8 mouse cellular contexts compared by ENCODE assay signal in genomic region chr9:51076979-51077315, GRCm38 (mm10). TPM values are rescaled to one million over a fixed set of nuclear protein-coding genes. Genes with fewer than 3 reads are reported as not detected.
DNase-seq lines count a peak whose midpoint lies in the region; ATAC-seq and TF ChIP-seq lines count a peak whose summit lies in the region.

Layn (minus strand) TSS chr9:51077094.

- no peaks in the 10 kb centered on the region for H3K9me3 ChIP-seq in embryonic facial prominence, embryonic 11.5 days (replicated peaks; ENCODE audit: control insufficient read depth, low read length)
- H3K9me3 ChIP-seq in midbrain, postnatal 0 days (ENCODE audit: low read length): no peaks in the 10 kb centered on the region

- no peak for ATAC-seq in cerebellum, adult (ENCODE audit: insufficient number of reproducible peaks, low FRiP score, low TSS enrichment)
- peak; percentile 95 for ATAC-seq in embryonic facial prominence, embryonic 11.5 days (replicated peaks; ENCODE audit: insufficient number of reproducible peaks, low FRiP score, low TSS enrichment, low read depth)
- peak; percentile 68 for ATAC-seq in midbrain, postnatal 0 days (ENCODE audit: low FRiP score)

- H3K27me3 ChIP-seq in embryonic facial prominence, embryonic 11.5 days (ENCODE audit: control insufficient read depth, insufficient read depth, low read length): no peaks in the 10 kb centered on the region
- no peaks in the 10 kb centered on the region for H3K27me3 ChIP-seq in liver, adult 2 months (ENCODE audit: control insufficient read depth, insufficient read depth, low read length)
- peaks cover 11% of the 10 kb centered on the region; the same call in 1 of the 2 replicates for H3K27me3 ChIP-seq in midbrain, postnatal 0 days (ENCODE audit: insufficient read depth, low read length)

- H3K4me3 ChIP-seq in embryonic facial prominence, embryonic 11.5 days (ENCODE audit: low read depth, low read length): peak within 1 kb of the TSS; percentile 44
- H3K4me3 ChIP-seq in liver, adult 2 months (ENCODE audit: insufficient read depth, low read depth, low read length): peak within 1 kb of the TSS; percentile 68
- H3K4me3 ChIP-seq in midbrain, postnatal 0 days (ENCODE audit: low read depth, low read length): peak within 1 kb of the TSS; percentile 33

- no peaks in the 10 kb centered on the region for H3K36me3 ChIP-seq in embryonic facial prominence, embryonic 11.5 days (replicated peaks; ENCODE audit: control insufficient read depth, insufficient read depth, low read depth, low read length)
- no peaks in the 10 kb centered on the region for H3K36me3 ChIP-seq in liver, adult 2 months (ENCODE audit: control insufficient read depth, insufficient read depth, low read length)
- no peaks in the 10 kb centered on the region for H3K36me3 ChIP-seq in midbrain, postnatal 0 days (ENCODE audit: insufficient read depth, low read length)

- peak; percentile 10 for DNase-seq in cerebellum, adult 11 months
- peak; percentile 90 for DNase-seq in embryonic facial prominence, embryonic 11.5 days (ENCODE audit: low spot score)
- peak; percentile 91 to 94 for DNase-seq in heart, adult 18-20 months
- DNase-seq in kidney, adult 11 months: peak; percentile 76
- DNase-seq in liver, adult 2 months (ENCODE audit: extremely low read depth, low read depth, low spot score): no peak
- peak; percentile 77 for DNase-seq in midbrain, postnatal 0 days (ENCODE audit: low spot score)
- peak; percentile 43 to 50 for DNase-seq in spleen, postnatal 36 days (ENCODE audit: low spot score in 2 of 2)

- peak within 1 kb of the TSS; percentile 55 for H3K9ac ChIP-seq in embryonic facial prominence, embryonic 11.5 days (replicated peaks; ENCODE audit: low read length)
- peak within 1 kb of the TSS; percentile 52 for H3K9ac ChIP-seq in liver, adult 2 months (ENCODE audit: low read depth, low read length)
- H3K9ac ChIP-seq in midbrain, postnatal 0 days (replicated peaks; ENCODE audit: low read length, poor library complexity, severe bottlenecking): 0 out of 2 replicates have a peak within 1 kb of the TSS, but pooled peaks have one; percentile 26

- no peaks in the 10 kb centered on the region for H3K4me1 ChIP-seq in embryonic facial prominence, embryonic 11.5 days (ENCODE audit: control insufficient read depth, insufficient read depth, low read length)
- H3K4me1 ChIP-seq in liver, adult 2 months (ENCODE audit: control insufficient read depth, insufficient read depth, low read length): no peaks in the 10 kb centered on the region
- H3K4me1 ChIP-seq in midbrain, postnatal 0 days (ENCODE audit: insufficient read depth, low read length): 0 out of 2 replicates have a peak, but pooled peaks cover 3% of the 10 kb centered on the region

- peak within 1 kb of the TSS; percentile 58 for H3K4me2 ChIP-seq in embryonic facial prominence, embryonic 11.5 days (ENCODE audit: low read depth, low read length)
- peak within 1 kb of the TSS; percentile 64 for H3K4me2 ChIP-seq in midbrain, postnatal 0 days (ENCODE audit: low read depth, low read length, poor library complexity, severe bottlenecking)

- H3K27ac ChIP-seq in embryonic facial prominence, embryonic 11.5 days (replicated peaks; ENCODE audit: low read depth, low read length): no peak within 1 kb of the TSS
- no peak within 1 kb of the TSS for H3K27ac ChIP-seq in liver, adult 2 months (replicated peaks; ENCODE audit: insufficient read depth, low read depth, low read length)
- no peak within 1 kb of the TSS for H3K27ac ChIP-seq in midbrain, postnatal 0 days (ENCODE audit: low read depth, low read length)

- no peaks in the 10 kb centered on the region for H3K79me2 ChIP-seq in liver, adult 2 months (ENCODE audit: control insufficient read depth, insufficient read depth, low read length)

- 0 out of 2 replicates have a peak, but pooled peaks have one; percentile 44 for TF ChIP-seq POLR2A in liver, adult 2 months (IDR thresholded peaks at IDR 0.05; ENCODE audit: extremely low read depth, insufficient read depth, low read length)

- TF ChIP-seq CTCF in liver, adult 2 months (IDR thresholded peaks at IDR 0.05; ENCODE audit: low read depth, low read length): no peak
- peak; percentile 20 for TF ChIP-seq CTCF in midbrain, postnatal 0 days (IDR thresholded peaks at IDR 0.05)

- WGBS in embryonic facial prominence, embryonic 11.5 days: 1% methylated on average over 14 of the region's 14 CpGs
- 3% methylated on average over 14 of the region's 14 CpGs for WGBS in liver, adult 2 months
- WGBS in midbrain, postnatal 0 days: 1% methylated on average over 14 of the region's 14 CpGs

RNA-seq across cellular contexts. Expression of gene Layn, which starts in this region (rescaled TPM):
- polyA plus RNA-seq in embryonic facial prominence, embryonic 11.5 days (2014; fragmentation: Nextera tagmentation; extraction: Ambion mirVana): 1.6 and 5.6 TPM in 2 replicates
- total RNA-seq in heart, adult 18-20 months (2021): 1 to 10 TPM; 5.5 to 5.9 TPM
- 0.87 and 1.4 TPM in 2 replicates for total RNA-seq in liver, adult 2 months (2014; rRNA removed)
- 0.25 and 0.55 TPM in 2 replicates for polyA plus RNA-seq in liver, adult 2 months (2012; rRNA removed)
- 0.85 and 2.2 TPM in 2 replicates for total RNA-seq in midbrain, postnatal 0 days (2014; rRNA removed)
- 1.3 and 1.8 TPM in 2 replicates for polyA plus RNA-seq in midbrain, postnatal 0 days (2015; fragmentation: Nextera tagmentation; extraction: Ambion mirVana)
